Mouse (Mus musculus) megakaryocyte-erythroid progenitor cell, adult 5-6 weeks (primary cell): ENCODE measurements at regions not wholly inside any gene's neighbourhood (a gene's known extent, or its start where the extent isn't known, plus 50 kb on each side); places are given as distances from the start of the nearest gene placed in this dataset.

Experiments used
- ATAC-seq: replicated peaks from 2 replicates; pipeline ENCODE4 v1.8.0; 2016; ENCODE audit warnings: mild to moderate bottlenecking, inconsistent platforms; ENCODE audit not compliant: severe bottlenecking, poor library complexity, low FRiP score, low TSS enrichment

DNA sequence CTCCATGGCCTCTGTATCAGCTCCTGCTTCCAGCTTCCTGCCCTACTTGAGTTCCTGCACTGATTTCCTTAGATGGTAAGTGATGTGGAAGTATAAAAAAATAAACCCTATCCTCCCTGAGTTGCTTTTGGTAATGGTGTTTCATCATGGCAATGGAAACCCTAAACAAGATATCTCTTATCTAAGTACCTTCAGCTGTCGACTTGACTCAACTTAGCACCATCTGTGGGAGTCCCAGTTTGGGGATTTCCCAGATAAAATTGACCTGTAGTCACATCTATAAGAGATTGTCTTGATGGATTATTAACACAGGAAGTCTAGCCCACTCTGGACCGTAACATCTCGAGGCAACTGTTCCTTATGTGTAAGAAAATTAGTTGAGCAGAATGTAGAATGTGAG is 570.2 kb upstream of the Gm10306 start:
- ATAC-seq = no peak

DNA sequence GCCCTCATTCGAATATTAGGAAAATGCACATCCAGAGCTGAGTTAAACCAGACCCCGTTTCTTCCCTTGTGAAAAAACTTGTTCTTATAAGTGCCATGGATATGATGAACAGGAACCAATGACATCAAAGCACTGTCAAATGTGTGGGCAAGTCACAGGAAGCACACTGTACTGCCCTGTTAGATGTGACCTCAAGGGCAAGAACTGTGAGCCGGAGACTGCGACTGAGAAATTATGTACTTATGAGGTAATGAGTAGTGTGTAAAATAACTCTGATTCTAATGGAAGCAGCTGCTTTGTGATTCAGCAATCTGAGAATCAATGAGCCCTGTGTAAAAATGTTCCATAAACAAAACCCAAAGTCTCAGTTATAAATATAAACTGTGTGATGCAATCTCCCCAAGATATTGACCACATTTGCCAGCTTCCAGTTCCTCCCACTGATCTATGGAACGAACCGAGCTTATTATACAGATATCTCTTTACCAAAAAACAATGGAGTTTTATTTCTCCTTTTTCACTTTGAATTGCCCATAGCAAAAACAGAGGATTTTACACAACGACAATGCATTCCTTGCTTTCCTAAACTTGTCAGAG is 566.0 kb upstream of the Gm10306 start:
- ATAC-seq = no peak

DNA sequence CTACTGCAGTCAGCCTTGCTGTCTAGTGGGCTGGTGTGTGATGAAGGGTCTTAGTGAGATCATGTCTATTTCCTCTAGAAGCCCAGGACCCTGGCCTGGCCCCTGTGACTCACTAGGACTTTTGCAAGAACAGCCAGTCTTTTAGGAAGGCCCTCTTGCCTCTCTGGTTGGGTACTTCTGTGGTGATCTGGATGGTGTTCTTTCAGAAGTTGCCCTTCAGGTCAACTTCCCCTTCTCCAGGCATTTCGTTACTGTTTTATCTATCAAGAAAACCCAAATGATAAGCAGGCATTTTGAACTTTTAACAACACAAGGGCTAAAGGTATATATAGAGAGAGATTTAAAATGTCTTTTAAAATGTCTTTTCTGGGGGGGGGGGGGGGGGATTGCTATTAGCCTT is 550.5 kb upstream of the Gm10306 start:
- no peak for ATAC-seq

DNA sequence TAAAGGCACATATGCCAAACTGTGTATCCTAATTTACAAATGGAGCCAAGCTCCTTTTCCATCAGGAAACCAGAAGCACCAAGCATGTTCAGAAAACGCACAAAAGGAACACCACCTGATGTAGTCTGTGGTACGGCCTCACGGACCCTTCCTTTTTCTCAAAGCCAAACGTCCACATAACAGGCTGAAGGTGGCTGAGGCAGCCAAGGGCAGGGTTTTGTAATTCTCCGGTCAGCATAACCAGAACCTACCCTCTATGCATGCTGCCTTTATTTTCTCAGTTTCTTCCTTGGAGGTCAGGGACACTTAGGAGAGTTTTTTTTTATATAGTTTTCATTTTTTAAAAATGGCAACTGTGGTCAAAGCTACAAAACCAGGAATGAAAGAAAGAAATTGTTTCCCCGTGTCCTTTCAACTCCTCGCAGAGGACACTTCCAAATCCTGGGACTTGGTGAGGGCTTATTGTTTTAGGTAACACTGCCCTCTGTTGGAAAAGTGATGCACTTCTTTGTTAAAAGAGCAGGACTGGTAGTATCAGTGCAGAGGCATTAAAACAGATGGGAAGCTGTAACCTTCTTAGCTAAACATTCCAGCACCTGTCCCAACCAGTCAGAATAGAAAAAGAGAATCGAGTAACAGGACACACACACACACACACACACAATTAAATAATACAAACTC is 549.1 kb upstream of the Gm10306 start:
- ATAC-seq = peak; percentile 96

DNA sequence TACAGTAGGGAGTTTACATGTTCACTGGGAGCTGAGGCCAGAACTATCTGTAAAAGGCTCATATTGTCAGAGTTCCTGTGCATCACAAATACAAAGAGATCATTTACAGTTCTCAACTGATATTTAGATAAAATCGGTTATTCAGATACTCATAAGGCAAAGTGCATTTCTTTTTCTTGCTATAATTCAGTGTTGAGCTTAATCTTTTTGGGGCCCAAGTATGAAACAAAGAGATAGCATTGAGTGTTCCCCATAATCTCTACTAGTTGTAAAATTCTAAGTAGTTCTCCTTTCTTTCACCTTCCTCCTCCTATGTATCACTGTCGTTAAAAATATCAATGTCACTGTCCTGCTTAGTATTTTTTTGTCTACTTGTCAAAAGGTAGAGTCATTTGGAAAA is 540.6 kb upstream of the Gm10306 start:
- no peak for ATAC-seq

DNA sequence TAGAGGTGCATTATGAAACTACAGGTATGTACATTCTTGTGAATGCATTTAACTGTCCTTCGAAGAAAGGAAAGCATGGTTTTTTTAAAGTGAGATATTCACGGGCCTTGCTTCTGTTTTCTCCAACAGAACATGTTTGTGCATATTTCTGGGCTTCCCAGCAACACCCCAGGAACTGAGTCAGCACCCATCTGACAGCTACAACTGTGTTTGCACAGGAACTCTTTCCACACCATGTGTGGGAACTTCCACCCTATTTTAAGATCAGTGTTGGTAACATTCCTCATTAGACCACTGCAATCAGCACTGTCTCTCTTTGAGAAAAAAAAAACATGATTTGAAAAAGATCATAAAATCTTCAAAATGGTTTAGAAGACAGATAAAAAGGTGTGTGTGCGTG is 538.6 kb upstream of the Gm10306 start:
- ATAC-seq = no peak

DNA sequence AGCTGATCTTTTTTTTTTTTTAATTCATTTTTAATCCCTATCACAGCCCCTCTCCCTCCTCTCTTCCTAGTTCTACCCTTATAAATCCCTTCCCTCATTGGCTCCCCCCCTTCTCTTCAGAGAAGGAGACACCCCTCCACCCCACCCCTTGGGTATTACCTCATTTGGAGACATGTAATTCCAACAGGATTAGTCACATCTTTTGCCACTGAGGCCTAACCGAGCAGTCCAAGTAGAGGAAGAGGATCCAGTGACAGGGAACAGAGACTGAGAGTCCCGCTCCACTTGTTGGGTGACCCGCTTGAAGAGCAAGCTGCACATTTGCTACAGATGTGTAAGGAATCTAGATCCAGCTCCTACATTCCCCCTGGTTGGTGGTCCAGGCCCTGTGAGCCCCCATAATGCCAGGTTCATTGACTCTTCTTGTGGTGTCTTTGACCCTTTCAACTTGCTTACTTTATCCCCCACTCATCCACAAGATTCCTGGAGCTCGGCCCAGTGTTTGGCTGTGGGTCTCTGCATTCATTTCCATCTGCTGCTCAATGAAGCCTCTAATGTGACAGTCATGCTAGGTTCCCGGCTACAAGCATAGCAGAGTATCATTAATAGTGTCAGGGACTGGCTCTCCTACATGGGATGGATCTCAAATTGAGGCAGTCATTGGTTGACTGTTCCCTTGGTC is 506.6 kb upstream of the Gm10306 start:
- no peak for ATAC-seq

DNA sequence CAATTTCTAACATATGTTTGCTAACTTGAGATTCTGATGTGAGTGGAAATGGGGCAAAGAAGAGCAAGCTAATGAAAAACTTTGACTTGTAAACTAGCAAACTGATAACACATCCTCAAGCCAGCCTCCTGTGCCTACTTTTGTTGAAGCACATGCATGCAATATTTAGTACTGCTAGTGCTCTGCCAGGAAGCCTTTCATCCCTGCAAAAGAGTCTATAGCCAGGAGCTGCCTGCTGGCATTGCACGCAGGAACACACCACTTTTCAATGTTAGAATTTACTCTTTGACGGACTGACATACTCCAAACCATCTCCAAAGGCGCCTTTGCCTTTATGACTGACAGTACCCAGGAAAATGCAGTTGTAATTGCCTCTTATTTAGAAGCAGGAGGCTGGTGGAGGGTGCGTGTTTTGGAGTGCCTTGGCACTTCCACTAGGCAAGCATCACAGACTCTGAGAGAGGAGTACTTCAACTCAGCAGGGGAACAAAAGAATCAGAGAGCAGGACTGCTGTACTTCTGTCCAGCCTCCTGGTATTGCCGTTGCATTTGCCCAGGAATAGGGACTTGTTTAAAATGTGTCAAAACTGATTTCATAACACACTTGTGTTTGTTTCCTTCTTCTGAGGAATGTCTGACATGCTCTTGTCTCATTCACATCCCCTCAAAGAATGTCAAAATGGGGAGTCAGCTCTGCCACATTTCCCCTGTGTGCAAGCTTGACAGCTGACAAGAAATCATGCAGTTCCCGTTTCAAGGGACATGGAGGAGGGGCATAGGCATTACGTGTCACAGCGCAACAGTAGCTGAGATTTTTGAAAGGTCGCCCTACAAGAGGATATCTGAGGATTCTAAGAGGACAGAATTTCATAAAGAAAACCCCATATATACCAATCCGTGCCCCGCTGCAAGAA is 503.8 kb upstream of the Gm10306 start:
- ATAC-seq = no peak

DNA sequence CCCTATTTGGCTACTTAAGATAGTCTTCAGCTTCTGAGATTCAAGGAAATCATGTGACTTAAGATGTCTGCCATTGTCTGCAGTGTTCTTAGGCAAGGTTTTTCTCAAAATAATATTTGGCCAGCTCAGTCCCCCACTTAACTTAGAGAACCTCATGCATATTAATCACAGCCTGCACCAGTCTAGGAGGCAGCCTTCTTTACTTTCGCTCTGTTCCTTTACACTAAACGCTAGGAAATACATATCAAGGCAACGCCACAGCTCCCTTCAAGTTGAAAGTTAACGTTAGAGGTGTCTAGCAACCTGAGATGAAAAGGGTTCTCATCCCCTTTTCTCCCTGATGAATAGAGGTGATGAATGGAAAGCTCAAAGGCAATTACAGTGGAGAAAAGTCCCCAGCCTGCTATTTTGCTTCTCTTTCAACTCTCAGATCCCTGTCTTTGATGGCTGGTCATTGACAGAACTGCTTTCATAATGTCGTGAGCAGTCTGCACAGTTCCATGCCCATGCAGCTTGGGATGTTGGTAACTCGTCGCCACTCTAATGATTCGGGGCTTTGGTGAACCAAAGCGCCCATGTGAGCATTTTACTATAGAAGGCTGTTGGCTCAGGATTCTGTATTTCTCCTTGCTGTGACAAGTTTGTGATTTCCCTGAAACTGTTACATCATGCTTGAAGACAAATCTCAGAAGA is 483.0 kb upstream of the Gm10306 start:
- ATAC-seq = no peak

DNA sequence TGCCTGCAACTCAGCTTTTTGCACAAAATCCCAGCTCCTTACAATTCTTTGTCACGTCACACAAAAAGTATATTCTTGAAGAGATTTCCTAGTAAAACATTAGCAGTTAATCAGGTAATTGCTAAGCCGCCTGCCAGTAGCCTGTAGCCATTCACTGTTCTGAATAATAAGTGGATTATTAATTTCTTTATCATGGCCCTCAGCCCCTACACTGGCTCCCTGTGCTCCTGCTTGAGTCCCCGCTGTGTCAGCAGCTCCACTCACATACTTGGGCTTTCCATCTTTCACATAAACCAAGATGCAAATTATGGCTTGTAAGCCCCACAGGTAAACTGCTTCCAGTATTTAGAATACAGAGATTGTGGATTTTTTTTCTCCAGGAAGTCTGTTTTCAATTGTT is 473.5 kb upstream of the Gm10306 start:
- no peak for ATAC-seq

DNA sequence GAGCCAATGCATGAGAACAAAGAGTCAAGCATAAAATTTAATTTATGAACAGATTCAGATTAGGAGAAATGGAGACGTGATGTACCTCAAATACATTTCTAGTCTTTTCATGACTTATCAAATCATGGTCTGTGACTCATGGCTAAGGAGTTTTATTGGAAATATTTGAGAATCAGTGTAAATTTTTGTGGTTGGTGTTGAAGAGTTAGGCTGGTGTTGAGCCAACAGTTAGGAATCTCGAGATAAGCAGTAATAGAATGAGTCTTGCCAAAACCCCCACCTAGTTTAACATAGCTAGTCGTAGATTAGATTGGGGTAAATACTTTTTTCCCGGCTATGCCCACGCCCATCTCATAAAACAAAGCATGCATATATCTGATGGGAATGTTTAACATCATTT is 462.0 kb upstream of the Gm10306 start:
- ATAC-seq = no peak

DNA sequence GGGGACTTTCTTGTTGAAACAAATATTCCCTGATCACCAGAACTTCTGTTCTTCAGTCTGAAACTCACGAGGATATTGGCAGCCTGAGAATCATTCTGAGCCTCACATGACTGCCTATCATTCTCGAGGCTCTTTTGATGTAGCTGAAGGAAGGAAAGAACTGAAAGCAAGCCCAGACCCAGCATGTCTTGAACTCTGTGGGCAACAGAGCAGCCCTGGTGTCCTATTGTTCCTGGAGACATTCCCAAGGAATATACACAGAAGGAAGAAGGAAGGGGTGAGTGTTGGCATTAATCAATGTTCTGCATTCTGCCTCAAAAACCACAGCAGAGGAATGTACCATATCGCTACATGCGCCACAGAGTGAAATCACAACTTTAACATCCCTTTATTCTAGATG is 449.4 kb upstream of the Gm10306 start:
- ATAC-seq = no peak

DNA sequence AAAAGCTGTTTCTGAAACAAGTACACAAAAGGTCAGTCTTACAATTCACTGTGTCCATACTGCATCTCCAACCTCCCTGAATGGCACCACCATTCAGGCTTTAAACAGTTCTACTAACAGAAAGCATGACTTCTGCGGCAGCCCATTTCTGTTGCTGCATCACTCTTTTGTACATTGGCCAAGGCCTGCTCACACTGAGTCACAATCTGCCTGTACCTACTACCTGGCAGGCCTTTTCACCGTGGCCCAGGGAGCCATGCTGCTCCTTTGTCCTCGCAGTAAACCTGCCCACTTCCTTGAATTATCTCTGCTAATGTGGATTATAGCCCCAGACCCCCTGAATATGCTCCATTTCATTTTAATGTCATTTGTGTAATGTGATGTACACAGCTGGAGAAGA is 439.5 kb upstream of the Gm10306 start:
- no peak for ATAC-seq

DNA sequence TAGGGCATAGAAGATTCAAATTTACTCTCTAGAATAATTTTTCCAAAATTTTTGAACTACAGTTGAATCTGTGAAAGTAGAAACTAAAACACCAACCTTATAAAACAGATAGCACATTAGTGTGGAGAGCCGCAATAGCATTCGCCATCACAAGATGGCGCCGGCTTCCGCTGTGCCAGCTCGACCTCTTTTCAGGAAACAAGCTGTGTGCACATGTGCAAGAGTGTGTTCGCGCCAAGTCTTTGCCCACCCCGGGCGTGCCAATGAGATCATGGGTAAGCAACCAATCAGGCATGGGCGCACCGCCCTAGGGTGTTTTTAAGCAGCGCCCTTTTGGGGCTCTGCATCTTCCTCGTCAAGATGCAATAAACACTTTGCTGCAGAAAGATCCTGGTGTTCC is 432.2 kb upstream of the Gm10306 start:
- no peak for ATAC-seq

DNA sequence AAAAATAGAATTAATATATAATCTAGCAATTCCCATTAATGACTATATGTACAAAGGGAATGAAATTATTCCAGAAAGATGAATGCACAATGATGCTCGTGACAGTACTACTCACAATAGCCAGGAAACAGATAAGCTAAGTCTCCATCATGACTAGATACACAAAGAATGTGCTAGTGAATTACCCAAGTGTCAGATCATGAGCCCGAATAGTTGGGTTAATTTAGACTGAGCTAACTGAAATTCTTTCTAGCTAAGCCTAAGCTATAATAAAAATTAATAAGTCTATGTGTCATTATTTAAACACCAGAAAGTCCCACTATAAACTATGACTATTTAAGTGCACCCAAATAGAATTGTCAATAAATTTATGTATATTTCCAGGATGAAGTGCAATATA is 418.4 kb upstream of the Gm10306 start:
- ATAC-seq = no peak

DNA sequence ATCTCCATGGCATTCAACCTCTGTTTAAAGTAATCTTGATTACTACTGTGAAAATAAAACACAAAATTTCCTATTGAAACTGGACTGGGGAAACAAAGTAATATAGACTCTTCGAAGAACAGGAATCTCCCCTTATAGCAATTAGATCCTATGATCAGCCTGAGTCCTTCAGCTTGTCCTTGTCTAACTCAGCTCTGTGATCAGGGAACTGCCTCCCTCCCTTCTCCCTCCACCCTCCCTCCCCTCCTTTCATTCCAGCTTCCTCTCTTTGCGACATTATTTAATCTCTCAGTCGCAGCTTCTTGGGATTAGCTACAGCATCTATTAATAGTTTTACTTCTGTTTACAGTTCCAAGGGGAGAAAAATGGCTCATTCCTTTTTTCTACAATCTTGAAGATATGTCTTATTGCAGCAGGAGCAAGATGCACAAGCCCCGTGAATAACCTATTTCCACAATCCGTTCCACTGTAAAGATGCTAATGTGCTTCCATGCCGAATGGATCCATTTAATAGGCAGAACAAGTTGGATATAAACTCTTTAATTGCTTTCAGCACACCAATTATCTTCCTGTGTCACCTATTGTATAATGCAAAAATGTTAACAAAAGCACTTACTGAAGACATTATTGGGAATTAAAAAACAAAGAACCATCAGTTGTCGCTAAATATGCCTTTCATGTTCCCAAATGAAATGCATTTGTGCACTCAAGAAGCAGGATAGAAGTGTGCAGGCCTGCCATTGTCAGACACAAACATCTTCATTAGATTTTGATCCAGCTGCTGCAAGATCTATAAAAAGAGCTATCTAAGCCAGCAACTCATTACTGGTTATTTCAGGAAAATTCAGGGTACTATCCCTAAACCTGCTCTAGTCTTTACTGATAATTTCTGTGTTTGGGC is 411.2 kb upstream of the Gm10306 start:
- no peak for ATAC-seq

DNA sequence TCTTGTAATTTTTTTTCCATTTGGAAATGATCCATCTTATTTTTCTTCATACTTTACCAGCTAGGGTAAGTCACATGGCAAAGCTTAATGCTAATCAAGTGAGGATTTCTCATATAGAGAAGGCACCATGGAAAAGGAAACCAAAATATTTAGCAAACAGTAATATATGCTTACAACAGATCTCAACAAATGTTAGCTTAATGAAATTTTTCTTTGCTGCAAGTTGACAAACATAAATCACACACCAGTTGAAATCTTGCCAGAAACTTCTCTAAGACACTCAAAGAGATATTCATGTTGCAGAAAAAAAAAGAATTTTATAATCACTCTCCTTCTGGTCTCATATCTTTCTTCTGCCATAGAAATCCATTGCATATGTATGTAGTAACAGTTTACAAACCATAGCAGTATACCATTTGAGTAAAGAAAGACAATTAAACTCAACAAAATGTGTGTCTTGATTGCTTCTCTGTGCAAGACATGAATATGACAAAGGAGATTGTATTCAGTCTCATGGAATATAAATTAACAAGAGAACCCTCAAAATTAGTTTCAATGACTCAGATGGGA is 408.3 kb upstream of the Gm10306 start:
- ATAC-seq = no peak

DNA sequence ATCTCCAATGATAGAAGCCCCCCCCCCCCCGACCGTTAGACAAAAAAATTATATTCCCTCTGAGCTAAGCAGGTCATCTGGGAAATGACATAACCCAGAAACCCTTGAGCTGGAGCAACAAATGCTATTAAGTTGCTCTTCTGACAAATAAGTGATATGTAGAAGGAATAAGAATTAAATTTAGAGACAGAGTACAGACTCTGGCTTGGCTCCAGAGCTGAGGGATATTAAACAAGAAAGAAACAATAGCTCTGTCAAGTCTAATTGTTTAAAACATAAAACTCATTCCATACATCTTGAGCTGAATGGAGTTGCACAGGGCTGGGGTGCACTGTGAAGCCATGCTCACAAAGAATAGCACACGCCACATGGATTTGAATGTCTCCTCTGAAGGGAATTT is 407.3 kb upstream of the Gm10306 start:
- no peak for ATAC-seq
